ENCODE assay signal across 18 mouse cellular contexts in the genomic region with DNA sequence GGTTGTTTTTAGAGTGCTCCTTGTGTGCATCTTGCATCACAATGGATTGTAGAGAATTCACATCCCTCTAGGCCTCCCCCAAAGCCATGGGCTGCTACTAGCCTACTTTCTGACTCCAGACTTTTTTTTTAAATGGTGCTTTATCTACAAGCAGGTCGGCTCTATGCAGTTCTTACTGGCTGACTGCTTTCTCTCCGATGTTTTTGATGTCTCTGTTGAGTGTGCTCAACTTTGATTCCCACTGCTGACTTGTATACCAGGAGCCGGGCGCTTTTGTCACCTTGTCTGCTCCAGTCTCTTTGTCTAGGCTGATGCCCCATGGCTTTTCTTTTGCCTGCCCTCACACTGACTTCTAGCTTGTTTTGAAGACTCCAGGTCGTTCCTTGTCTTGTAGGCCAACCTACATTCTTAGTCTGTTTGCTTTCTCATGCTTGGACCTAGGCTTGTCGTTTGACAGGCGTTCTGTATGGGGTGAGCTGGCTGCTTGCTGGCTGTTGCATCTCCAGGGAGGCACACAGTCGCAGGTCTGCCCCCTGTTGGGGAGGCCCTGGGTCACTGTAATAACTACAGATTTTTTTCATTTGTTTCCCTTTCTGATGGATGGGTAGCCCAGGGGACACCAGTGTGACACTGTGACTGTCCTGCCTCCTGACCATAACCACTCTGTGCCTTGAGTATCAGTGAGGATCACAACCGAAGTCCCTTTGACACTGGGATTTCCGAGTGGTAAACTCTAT. TPM values are rescaled to one million over a fixed set of nuclear protein-coding genes. Genes with fewer than 3 reads are reported as not detected.
A peak's percentile ranks its signal among the peaks of the same experiment; 100 is the strongest.
DNase-seq lines count a peak whose midpoint lies in the region; ATAC-seq and TF ChIP-seq lines count a peak whose summit lies in the region.
"Had no signal": no experiment of that assay in that cellular context is flagged by ENCODE, and none has a peak within 500 bp of the region (broad histone marks: within the 10 kb centered on the region; RNA-seq: fewer than 3 reads in every experiment).

No protein-coding gene starts in this region.

- peak; percentile 50 for DNase-seq in cerebellum, adult 9-11 months
- no peak for DNase-seq in left cerebral cortex, adult 2 months (ENCODE audit: extremely low spot score in 1 of 2, low spot score in 2 of 2)
- no peak for DNase-seq in left cerebral cortex, postnatal 10 days (ENCODE audit: extremely low spot score in 1 of 2, low spot score in 2 of 2)
- DNase-seq in CH12.LX (ENCODE audit: extremely low read depth), result peak; percentile 47
- peak; percentile 59 for DNase-seq in R1 (ENCODE audit: low read depth, low spot score)
- no peak for DNase-seq in testis, postnatal 14 days (ENCODE audit: low spot score)
- DNase-seq in right cerebral cortex, postnatal 10 days (ENCODE audit: low spot score in 2 of 2), result no peak
- DNase-seq: kidney, adult 9 months; layer of hippocampus, adult 9-11 months; left cerebral cortex, postnatal 4 days; lung, adult 18-20 months; thymus, adult 18-20 months had no signal

- in situ Hi-C loops in CH12.LX (cut with MboI; ENCODE audit: low pct_ligation_motif_present, low pct_unique_long_range_greater_than_20kb, low sequenced_read_pairs), result loop anchor here (10.0 kb wide), 1 partner anchor 285 kb away; no protein-coding TSS in a partner anchor

- no peak overlapping the region for H3K4me2 ChIP-seq in CH12.LX (ENCODE audit: insufficient read depth, low read depth, poor library complexity, severe bottlenecking)
- H3K4me2 ChIP-seq: heart, embryonic 15.5 days; hindbrain, embryonic 14.5 days had no signal

- H3K27me3 ChIP-seq in CH12.LX (replicated peaks), result no peaks in the 10 kb centered on the region

- peak; percentile 58 for TF ChIP-seq RAD21 in CH12.LX (IDR thresholded peaks at IDR 0.05; ENCODE audit: low read depth, low read length)

- no peak for TF ChIP-seq EP300 in CH12.LX (IDR thresholded peaks at IDR 0.05; ENCODE audit: low read length)

- H3K36me3 ChIP-seq in CH12.LX (replicated peaks in 1 of 2; ENCODE audit: control insufficient read depth in 1 of 2, insufficient read depth in 1 of 2, low read length in 1 of 2), result peaks cover 7 to 48% of the 10 kb centered on the region in 2 experiments
- H3K36me3 ChIP-seq: heart, embryonic 15.5 days had no signal

- ATAC-seq in cerebellum, adult (ENCODE audit: insufficient number of reproducible peaks, low FRiP score, low TSS enrichment), result no peak
- ATAC-seq: Patski had no signal

- peak overlapping the region; percentile 1; the same call in 1 of the 2 replicates for H3K27ac ChIP-seq in left cerebral cortex, adult 2 months
- no peak overlapping the region for H3K27ac ChIP-seq in CH12.LX (ENCODE audit: insufficient read depth, low read depth)
- H3K27ac ChIP-seq: heart, embryonic 15.5 days; hindbrain, embryonic 14.5 days had no signal

- TF ChIP-seq CTCF in left cerebral cortex, adult 2 months (IDR thresholded peaks at IDR 0.05), result peak; percentile 43; the same call in 1 of the 2 replicates
- peak; percentile 20 to 77; a peak in 2 of 4 replicates for TF ChIP-seq CTCF in CH12.LX (conservative IDR thresholded peaks at IDR 0.05 in 1 of 2, IDR thresholded peaks at IDR 0.05 in 1 of 2; ENCODE audit: low read depth in 2 of 2, low read length in 2 of 2)

- no peaks in the 10 kb centered on the region for H3K79me2 ChIP-seq in CH12.LX (replicated peaks; ENCODE audit: control insufficient read depth, extremely low read depth, insufficient read depth, poor library complexity, severe bottlenecking)

- intact Hi-C loops in left cerebral cortex, adult 2 months (cut with DNase I), result loop anchor here (5.0 kb wide), 3 partner anchors 53 to 278 kb away; no protein-coding TSS in a partner anchor
- intact Hi-C loops in left cerebral cortex, postnatal 10 days (cut with DNase I), result loop anchor here (10.0 kb wide), 3 partner anchors 135 to 275 kb away; a partner anchor contains a TSS

- no peak overlapping the region for H3K9ac ChIP-seq in CH12.LX (ENCODE audit: insufficient read depth, low read depth)
- H3K9ac ChIP-seq: heart, embryonic 15.5 days; hindbrain, embryonic 14.5 days had no signal

- peaks cover 9 to 41% of the 10 kb centered on the region in 2 experiments for H3K4me1 ChIP-seq in CH12.LX (ENCODE audit: control insufficient read depth in 1 of 2, insufficient read depth in 2 of 2)

- no peak overlapping the region for H3K4me3 ChIP-seq in left cerebral cortex, adult 2 months
- no peak overlapping the region for H3K4me3 ChIP-seq in CH12.LX (replicated peaks in 1 of 3; ENCODE audit: low read depth in 2 of 3, low read length in 2 of 3, poor library complexity in 1 of 3)
- H3K4me3 ChIP-seq: heart, embryonic 15.5 days had no signal

- no peak for TF ChIP-seq POLR2A in CH12.LX (IDR thresholded peaks at IDR 0.05; ENCODE audit: low read depth, low read length)

- H3K9me3 ChIP-seq in CH12.LX (replicated peaks; ENCODE audit: low read length), result peaks cover 6% of the 10 kb centered on the region
- H3K9me3 ChIP-seq: heart, embryonic 15.5 days had no signal

- dilution Hi-C loops in CH12.LX (cut with MboI; ENCODE audit: extremely low pct_ligation_motif_present, extremely low pct_unique_long_range_greater_than_20kb, low sequenced_read_pairs), result no loop called here

TF ChIP-seq in CH12.LX, 34 proteins besides CTCF, POLR2A, EP300 and RAD21:
- peak; percentile 81 for TF ChIP-seq SMC3 (IDR thresholded peaks at IDR 0.05; ENCODE audit: low read depth, low read length)
- no peak for TF ChIP-seq MAZ (IDR thresholded peaks at IDR 0.05; ENCODE audit: low read depth, low read length)
- TF ChIP-seq CHD1 (IDR thresholded peaks at IDR 0.05; ENCODE audit: low read depth, low read length), result no peak
- TF ChIP-seq ZNF384 (IDR thresholded peaks at IDR 0.05; ENCODE audit: low read depth, low read length), result peak; percentile 79
- TF ChIP-seq ZC3H11A (IDR thresholded peaks at IDR 0.05; ENCODE audit: low read depth, low read length), result peak; percentile 21; the same call in 1 of the 2 replicates

RNA-seq across cellular contexts. Expression of a gene that starts 45.0 kb away (rescaled TPM):
- total RNA-seq in left cerebral cortex, adult 2 months (2021), result 1 to 10 TPM in 1 of 2 experiments, under 1 TPM in 1; 0.91 to 3.2 TPM
- 1 to 10 TPM; 2.8 to 3.0 TPM for total RNA-seq in left cerebral cortex, postnatal 10 days (2021)
- total RNA-seq in CH12.LX (2012; rRNA removed) (not detected in 2 replicates), CH12.LX (2014; rRNA removed) (not detected in 2 replicates)
- polyA plus RNA-seq in CH12.LX (2012; ENCODE audit: insufficient read length, low read depth), result not detected in 2 replicates
- total RNA-seq: granulocyte monocyte progenitor cell, adult 5-6 weeks; neutrophil, adult 5-6 weeks had no signal
- polyA plus RNA-seq: heart, embryonic 15.5 days; hindbrain, embryonic 14.5 days; Patski had no signal

Comparison
In these comparisons a context has a peak if more than half of its experiments do, and no peak if none do; other contexts are left out.
1. DNase-seq: peak in cerebellum, adult 9-11 months (single experiment), CH12.LX (single experiment) and R1 (single experiment); none in left cerebral cortex, adult 2 months (0 of 2), left cerebral cortex, postnatal 10 days (0 of 2), testis, postnatal 14 days (single experiment) and right cerebral cortex, postnatal 10 days (0 of 2).